ENCODE assay signal across 24 mouse cellular contexts in genomic region chr10:81534826-81535225, GRCm38 (mm10). TPM values are rescaled to one million over a fixed set of nuclear protein-coding genes. Genes with fewer than 3 reads are reported as not detected.
DNase-seq lines count a peak whose midpoint lies in the region; ATAC-seq and TF ChIP-seq lines count a peak whose summit lies in the region.
"Had no signal": no experiment of that assay in that cellular context is flagged by ENCODE, and none has a peak within 500 bp of the region (broad histone marks: within the 10 kb centered on the region; RNA-seq: fewer than 3 reads in every experiment).

No protein-coding gene starts in this region.

- peak; percentile 54 for ATAC-seq in intestine, embryonic 14.5 days (replicated peaks; ENCODE audit: low FRiP score, low TSS enrichment, low read depth)
- no peak for ATAC-seq in intestine, postnatal 0 days
- ATAC-seq in lung, postnatal 0 days = peak; percentile 58
- peak; percentile 65 for ATAC-seq in intestine, embryonic 15.5 days
- no peak for ATAC-seq in erythroblast, adult 5-6 weeks (replicated peaks; ENCODE audit: low FRiP score, poor library complexity, severe bottlenecking)
- ATAC-seq: activated CD4-positive, CD25-positive, alpha-beta regulatory T cell, adult 4 months; forebrain, embryonic 15.5 days had no signal

- WGBS in intestine, embryonic 14.5 days = 48% methylated on average over 15 of the region's 16 CpGs
- 54% methylated on average over 16 of the region's 16 CpGs for WGBS in intestine, postnatal 0 days
- 54% methylated on average over 15 of the region's 16 CpGs for WGBS in lung, postnatal 0 days
- 49% methylated on average over 16 of the region's 16 CpGs for WGBS in intestine, embryonic 15.5 days

- no peak for TF ChIP-seq EP300 in lung, postnatal 0 days (IDR thresholded peaks at IDR 0.05)

- no peak overlapping the region for H3K9ac ChIP-seq in intestine, embryonic 14.5 days (ENCODE audit: low read length)
- no peak overlapping the region for H3K9ac ChIP-seq in intestine, postnatal 0 days (ENCODE audit: low read depth, low read length)
- H3K9ac ChIP-seq in lung, postnatal 0 days (replicated peaks; ENCODE audit: low read depth) = no peak overlapping the region
- no peak overlapping the region for H3K9ac ChIP-seq in intestine, embryonic 15.5 days
- H3K9ac ChIP-seq: forebrain, embryonic 15.5 days; hindbrain, embryonic 14.5 days; liver, embryonic 15.5 days; neural tube, embryonic 15.5 days had no signal

- no peaks in the 10 kb centered on the region for H3K9me3 ChIP-seq in intestine, embryonic 14.5 days (ENCODE audit: control insufficient read depth, low read length)
- no peaks in the 10 kb centered on the region for H3K9me3 ChIP-seq in intestine, postnatal 0 days (ENCODE audit: control insufficient read depth)
- no peaks in the 10 kb centered on the region for H3K9me3 ChIP-seq in lung, postnatal 0 days (ENCODE audit: low read length)
- no peaks in the 10 kb centered on the region for H3K9me3 ChIP-seq in intestine, embryonic 15.5 days
- H3K9me3 ChIP-seq: forebrain, embryonic 15.5 days; liver, embryonic 15.5 days; neural tube, embryonic 15.5 days had no signal

- H3K27ac ChIP-seq in intestine, embryonic 14.5 days (ENCODE audit: low read depth) = no peak overlapping the region
- H3K27ac ChIP-seq in intestine, postnatal 0 days (ENCODE audit: low read depth, low read length) = no peak overlapping the region
- no peak overlapping the region for H3K27ac ChIP-seq in lung, postnatal 0 days (ENCODE audit: low read length)
- H3K27ac ChIP-seq in intestine, embryonic 15.5 days = no peak overlapping the region
- H3K27ac ChIP-seq: forebrain, embryonic 15.5 days; heart, adult 2 months; hindbrain, embryonic 14.5 days; liver, embryonic 15.5 days; neural tube, embryonic 15.5 days had no signal

- H3K4me2 ChIP-seq in intestine, embryonic 14.5 days (ENCODE audit: low read length) = no peak overlapping the region
- no peak overlapping the region for H3K4me2 ChIP-seq in intestine, postnatal 0 days (replicated peaks; ENCODE audit: low read depth)
- no peak overlapping the region for H3K4me2 ChIP-seq in lung, postnatal 0 days (replicated peaks; ENCODE audit: low read depth, low read length)
- H3K4me2 ChIP-seq in intestine, embryonic 15.5 days (replicated peaks) = no peak overlapping the region
- H3K4me2 ChIP-seq: forebrain, embryonic 15.5 days; hindbrain, embryonic 14.5 days; liver, embryonic 15.5 days; neural tube, embryonic 15.5 days had no signal

- DNase-seq in intestine, embryonic 14.5 days (ENCODE audit: low spot score) = no peak
- DNase-seq in lung, postnatal 0 days (ENCODE audit: low spot score) = no peak
- DNase-seq in lung, postnatal 4 days = no peak
- DNase-seq in embryo, embryonic 11 days = no peak
- DNase-seq: adrenal gland, postnatal 25 days; cerebellum, adult 11 months; cerebellum, postnatal 10 days; gastrocnemius, postnatal 14 days; heart, adult 2 months; heart, postnatal 36 days; kidney, adult 18-20 months; kidney, postnatal 10 days; midbrain, embryonic 14.5 days; thymus, postnatal 14 days had no signal

- H3K4me3 ChIP-seq in intestine, embryonic 14.5 days (ENCODE audit: low read depth, low read length) = no peak overlapping the region
- H3K4me3 ChIP-seq in intestine, postnatal 0 days (ENCODE audit: low read depth, low read length) = no peak overlapping the region
- H3K4me3 ChIP-seq in lung, postnatal 0 days (ENCODE audit: low read depth, low read length) = no peak overlapping the region
- no peak overlapping the region for H3K4me3 ChIP-seq in intestine, embryonic 15.5 days (replicated peaks)
- H3K4me3 ChIP-seq: erythroblast, embryonic 14.5 days; forebrain, embryonic 15.5 days; heart, adult 2 months; liver, embryonic 15.5 days; myocyte; neural tube, embryonic 15.5 days had no signal

- TF ChIP-seq CTCF in intestine, postnatal 0 days (IDR thresholded peaks at IDR 0.05; ENCODE audit: low read depth) = no peak
- TF ChIP-seq CTCF in lung, postnatal 0 days (IDR thresholded peaks at IDR 0.05) = no peak

- H3K27me3 ChIP-seq in intestine, embryonic 14.5 days (replicated peaks; ENCODE audit: control insufficient read depth, insufficient read depth, low read length) = no peaks in the 10 kb centered on the region
- H3K27me3 ChIP-seq in intestine, postnatal 0 days (replicated peaks; ENCODE audit: control insufficient read depth, insufficient read depth, low read length) = no peaks in the 10 kb centered on the region
- H3K27me3 ChIP-seq in lung, postnatal 0 days (replicated peaks; ENCODE audit: insufficient read depth, low read length) = no peaks in the 10 kb centered on the region
- no peaks in the 10 kb centered on the region for H3K27me3 ChIP-seq in intestine, embryonic 15.5 days (replicated peaks)
- H3K27me3 ChIP-seq: forebrain, embryonic 15.5 days; liver, embryonic 15.5 days; neural tube, embryonic 15.5 days had no signal

- no peaks in the 10 kb centered on the region for H3K4me1 ChIP-seq in intestine, embryonic 14.5 days (replicated peaks; ENCODE audit: control insufficient read depth, insufficient read depth, low read length)
- 0 out of 2 replicates have a peak, but pooled peaks cover 5% of the 10 kb centered on the region for H3K4me1 ChIP-seq in intestine, postnatal 0 days (replicated peaks; ENCODE audit: control insufficient read depth, insufficient read depth, low read length)
- no peaks in the 10 kb centered on the region for H3K4me1 ChIP-seq in lung, postnatal 0 days (ENCODE audit: insufficient read depth, low read depth, low read length)
- 0 out of 2 replicates have a peak, but pooled peaks cover 7% of the 10 kb centered on the region for H3K4me1 ChIP-seq in intestine, embryonic 15.5 days (replicated peaks)
- H3K4me1 ChIP-seq: forebrain, embryonic 15.5 days; neural tube, embryonic 15.5 days had no signal

- H3K36me3 ChIP-seq in intestine, embryonic 14.5 days (ENCODE audit: control insufficient read depth, insufficient read depth, low read length) = peaks cover 50% of the 10 kb centered on the region
- H3K36me3 ChIP-seq in intestine, postnatal 0 days (ENCODE audit: control insufficient read depth, insufficient read depth) = peaks cover 61% of the 10 kb centered on the region
- H3K36me3 ChIP-seq in lung, postnatal 0 days (ENCODE audit: insufficient read depth, low read length) = peaks cover 9% of the 10 kb centered on the region; the same call in 1 of the 2 replicates
- H3K36me3 ChIP-seq in intestine, embryonic 15.5 days = peaks cover 45% of the 10 kb centered on the region

RNA-seq across cellular contexts. Expression of gene Gna11, which starts 10.2 kb away (rescaled TPM):
- 145 and 171 TPM in 2 replicates for polyA plus RNA-seq in intestine, embryonic 14.5 days (2014; fragmentation: Nextera tagmentation; extraction: Ambion mirVana)
- 188 and 195 TPM in 2 replicates for polyA plus RNA-seq in intestine, postnatal 0 days (2015; fragmentation: Nextera tagmentation; extraction: Ambion mirVana)
- 62.5 and 63.2 TPM in 2 replicates for polyA plus RNA-seq in lung, postnatal 0 days (2015; fragmentation: Nextera tagmentation; extraction: Ambion mirVana)
- 245 and 269 TPM in 2 replicates for polyA plus RNA-seq in intestine, embryonic 15.5 days (2015; fragmentation: Nextera tagmentation; extraction: Ambion mirVana)
- total RNA-seq in erythroblast, adult 5-6 weeks (2015; ENCODE audit: low replicate concordance) = 1.9 and 2.1 TPM in 2 replicates
- total RNA-seq in erythroblast, adult 5-6 weeks (2017; ENCODE audit: low replicate concordance) = 5.9 and 10.9 TPM in 2 replicates

RNA-seq across cellular contexts. Expression of gene Gna15, which starts 10.8 kb away (rescaled TPM):
- 0.73 and 0.84 TPM in 2 replicates for polyA plus RNA-seq in intestine, embryonic 14.5 days (2014; fragmentation: Nextera tagmentation; extraction: Ambion mirVana)
- 0.64 and 0.78 TPM in 2 replicates for polyA plus RNA-seq in intestine, postnatal 0 days (2015; fragmentation: Nextera tagmentation; extraction: Ambion mirVana)
- 4.2 and 4.6 TPM in 2 replicates for polyA plus RNA-seq in lung, postnatal 0 days (2015; fragmentation: Nextera tagmentation; extraction: Ambion mirVana)
- polyA plus RNA-seq in intestine, embryonic 15.5 days (2015; fragmentation: Nextera tagmentation; extraction: Ambion mirVana) = 0.92 and 0.97 TPM in 2 replicates
- total RNA-seq in erythroblast, adult 5-6 weeks (2015; ENCODE audit: low replicate concordance) = 2.1 and 12.1 TPM in 2 replicates
- total RNA-seq in erythroblast, adult 5-6 weeks (2017; ENCODE audit: low replicate concordance) = 6.3 and 14.8 TPM in 2 replicates
- polyA plus RNA-seq: myocyte had no signal

RNA-seq across cellular contexts. Expression of gene Aes, which starts 24.5 kb away (rescaled TPM):
- polyA plus RNA-seq in intestine, embryonic 14.5 days (2014; fragmentation: Nextera tagmentation; extraction: Ambion mirVana) = 395 and 515 TPM in 2 replicates
- polyA plus RNA-seq in intestine, postnatal 0 days (2015; fragmentation: Nextera tagmentation; extraction: Ambion mirVana) = 528 and 536 TPM in 2 replicates
- 467 and 473 TPM in 2 replicates for polyA plus RNA-seq in lung, postnatal 0 days (2015; fragmentation: Nextera tagmentation; extraction: Ambion mirVana)
- polyA plus RNA-seq in intestine, embryonic 15.5 days (2015; fragmentation: Nextera tagmentation; extraction: Ambion mirVana) = 743 and 808 TPM in 2 replicates
- total RNA-seq in erythroblast, adult 5-6 weeks (2015; ENCODE audit: low replicate concordance) = 68.5 and 77.8 TPM in 2 replicates
- total RNA-seq in erythroblast, adult 5-6 weeks (2017; ENCODE audit: low replicate concordance) = 31.4 and 81.9 TPM in 2 replicates

RNA-seq across cellular contexts. Expression of gene S1pr4, which starts 34.9 kb away (rescaled TPM):
- 0.53 and 0.65 TPM in 2 replicates for polyA plus RNA-seq in intestine, embryonic 14.5 days (2014; fragmentation: Nextera tagmentation; extraction: Ambion mirVana)
- polyA plus RNA-seq in intestine, postnatal 0 days (2015; fragmentation: Nextera tagmentation; extraction: Ambion mirVana) = 0.50 and 0.74 TPM in 2 replicates
- 19.0 and 19.3 TPM in 2 replicates for polyA plus RNA-seq in lung, postnatal 0 days (2015; fragmentation: Nextera tagmentation; extraction: Ambion mirVana)
- polyA plus RNA-seq in intestine, embryonic 15.5 days (2015; fragmentation: Nextera tagmentation; extraction: Ambion mirVana) = 1.0 and 1.1 TPM in 2 replicates
- total RNA-seq in erythroblast, adult 5-6 weeks (2015; ENCODE audit: low replicate concordance) = 2.9 and 4.6 TPM in 2 replicates
- total RNA-seq in erythroblast, adult 5-6 weeks (2017; ENCODE audit: low replicate concordance) = 2.1 and 6.0 TPM in 2 replicates
- polyA plus RNA-seq: myocyte had no signal

RNA-seq across cellular contexts. Expression of gene Ncln, which starts 38.6 kb away (rescaled TPM):
- 82.4 and 99.0 TPM in 2 replicates for polyA plus RNA-seq in intestine, embryonic 14.5 days (2014; fragmentation: Nextera tagmentation; extraction: Ambion mirVana)
- polyA plus RNA-seq in intestine, postnatal 0 days (2015; fragmentation: Nextera tagmentation; extraction: Ambion mirVana) = 58.6 and 61.1 TPM in 2 replicates
- polyA plus RNA-seq in lung, postnatal 0 days (2015; fragmentation: Nextera tagmentation; extraction: Ambion mirVana) = 40.7 and 46.7 TPM in 2 replicates
- 98.5 and 118 TPM in 2 replicates for polyA plus RNA-seq in intestine, embryonic 15.5 days (2015; fragmentation: Nextera tagmentation; extraction: Ambion mirVana)
- total RNA-seq in erythroblast, adult 5-6 weeks (2015; ENCODE audit: low replicate concordance) = 8.1 and 46.4 TPM in 2 replicates
- total RNA-seq in erythroblast, adult 5-6 weeks (2017; ENCODE audit: low replicate concordance) = 10.8 and 12.8 TPM in 2 replicates

Comparison
In these comparisons a context has a peak if more than half of its experiments do, and no peak if none do; other contexts are left out.
1. ATAC-seq: peak in intestine, embryonic 14.5 days (single experiment), lung, postnatal 0 days (single experiment) and intestine, embryonic 15.5 days (single experiment); none in intestine, postnatal 0 days (single experiment) and erythroblast, adult 5-6 weeks (single experiment).